Mouse (Mus musculus): ENCODE results near the gene Dnajb4. TPM values are rescaled to one million over a fixed set of nuclear protein-coding genes. Genes with fewer than 3 reads are reported as not detected.
"Not testable (repeated sequence)": the region's sequence is repeated elsewhere in the genome, so short reads cannot be mapped to it uniquely, and the experiment has no call there.

Gene Dnajb4
- polyA plus RNA-seq, 1 experiment from 2014 or later: 50.4 TPM

- H3K4me1 ChIP-seq (ENCODE audit: control insufficient read depth, insufficient read depth, low read length): no peaks in the 10 kb centered on the region
- H3K27ac ChIP-seq (ENCODE audit: low read depth, low read length): no peak overlapping the region
- no peak overlapping the region for H3K4me3 ChIP-seq (ENCODE audit: low read depth, low read length)
- no peak overlapping the region for H3K4me2 ChIP-seq (ENCODE audit: low read depth, low read length)
- no peaks in the 10 kb centered on the region for H3K27me3 ChIP-seq (ENCODE audit: control insufficient read depth, insufficient read depth, low read length)
- no peaks in the 10 kb centered on the region for H3K9me3 ChIP-seq (ENCODE audit: control insufficient read depth, low read length)
- H3K9ac ChIP-seq (replicated peaks; ENCODE audit: low read depth, low read length): no peak overlapping the region
- no peak for ATAC-seq (ENCODE audit: low read depth)
- no peaks in the 10 kb centered on the region for H3K36me3 ChIP-seq (ENCODE audit: control insufficient read depth, insufficient read depth, low read length)
- WGBS: 84% methylated on average over 4 of the region's 4 CpGs
Measured at GRCm38 (mm10) chr3:152130963-152131362, 79.1 kb downstream of the Dnajb4 start.

GRCm38 (mm10) chr3:152129426-152129825 lies 80.7 kb downstream of the Dnajb4 start:
- H3K27ac ChIP-seq (ENCODE audit: low read depth, low read length); H3K4me2 ChIP-seq (ENCODE audit: low read depth, low read length): not testable (repeated sequence)
- 87% methylated on average over 4 of the region's 4 CpGs for WGBS

GRCm38 (mm10) chr3:152128631-152129030 lies 81.5 kb downstream of the Dnajb4 start:
- H3K9me3 ChIP-seq (ENCODE audit: control insufficient read depth, low read length): no peaks in the 10 kb centered on the region
- H3K9ac ChIP-seq (replicated peaks; ENCODE audit: low read depth, low read length): no peak overlapping the region
- no peak overlapping the region for H3K4me2 ChIP-seq (ENCODE audit: low read depth, low read length)
- H3K4me3 ChIP-seq (ENCODE audit: low read depth, low read length): no peak overlapping the region
- no peak for ATAC-seq (ENCODE audit: low read depth)
- H3K36me3 ChIP-seq (ENCODE audit: control insufficient read depth, insufficient read depth, low read length): no peaks in the 10 kb centered on the region
- H3K4me1 ChIP-seq (ENCODE audit: control insufficient read depth, insufficient read depth, low read length): no peaks in the 10 kb centered on the region
- H3K27me3 ChIP-seq (ENCODE audit: control insufficient read depth, insufficient read depth, low read length): no peaks in the 10 kb centered on the region
- 73% methylated on average over 7 of the region's 7 CpGs for WGBS
- no peak overlapping the region for H3K27ac ChIP-seq (ENCODE audit: low read depth, low read length)

More at GRCm38 (mm10) chr3:152129426-152129825, 80.7 kb downstream of the Dnajb4 start:
- not testable (repeated sequence) for H3K36me3 ChIP-seq (ENCODE audit: control insufficient read depth, insufficient read depth, low read length); H3K9ac ChIP-seq (replicated peaks; ENCODE audit: low read depth, low read length); ATAC-seq (ENCODE audit: low read depth); H3K9me3 ChIP-seq (ENCODE audit: control insufficient read depth, low read length); H3K4me1 ChIP-seq (ENCODE audit: control insufficient read depth, insufficient read depth, low read length); H3K27me3 ChIP-seq (ENCODE audit: control insufficient read depth, insufficient read depth, low read length); H3K4me3 ChIP-seq (ENCODE audit: low read depth, low read length)

Other genes starting within 250 kb of the Dnajb4 start
- 7.7 and 15.2 TPM in 2 replicates for gene Gipc2, start 44.1 kb downstream of the Dnajb4 start, polyA plus RNA-seq (2014; fragmentation: Nextera tagmentation; extraction: Ambion mirVana)
- 223 and 230 TPM in 2 replicates for gene Fubp1, start 120 bp upstream of the Dnajb4 start, polyA plus RNA-seq (2014; fragmentation: Nextera tagmentation; extraction: Ambion mirVana)
- 2.9 TPM in 2 replicates for gene Nexn, start 56.0 kb upstream of the Dnajb4 start, polyA plus RNA-seq (2014; fragmentation: Nextera tagmentation; extraction: Ambion mirVana)
- gene Miga1, start 130.1 kb upstream of the Dnajb4 start, polyA plus RNA-seq (2014; fragmentation: Nextera tagmentation; extraction: Ambion mirVana): 22.5 and 24.1 TPM in 2 replicates
- gene Usp33, start 136.2 kb upstream of the Dnajb4 start, polyA plus RNA-seq (2014; fragmentation: Nextera tagmentation; extraction: Ambion mirVana): 126 and 128 TPM in 2 replicates
- gene Zzz3, start 185.2 kb upstream of the Dnajb4 start, polyA plus RNA-seq (2014; fragmentation: Nextera tagmentation; extraction: Ambion mirVana): 36.3 and 40.6 TPM in 2 replicates

Data from neural tube, embryonic 14.5 days (tissue).